Mouse (Mus musculus) urinary bladder, postnatal 10 days (tissue): ENCODE measurements around the gene Mad1l1.

Experiments
- DNase-seq: peaks from one replicate; pipeline ENCODE4 v3.0.0; 2022; ENCODE audit warnings: low spot score

The Mad1l1 gene

DNA sequence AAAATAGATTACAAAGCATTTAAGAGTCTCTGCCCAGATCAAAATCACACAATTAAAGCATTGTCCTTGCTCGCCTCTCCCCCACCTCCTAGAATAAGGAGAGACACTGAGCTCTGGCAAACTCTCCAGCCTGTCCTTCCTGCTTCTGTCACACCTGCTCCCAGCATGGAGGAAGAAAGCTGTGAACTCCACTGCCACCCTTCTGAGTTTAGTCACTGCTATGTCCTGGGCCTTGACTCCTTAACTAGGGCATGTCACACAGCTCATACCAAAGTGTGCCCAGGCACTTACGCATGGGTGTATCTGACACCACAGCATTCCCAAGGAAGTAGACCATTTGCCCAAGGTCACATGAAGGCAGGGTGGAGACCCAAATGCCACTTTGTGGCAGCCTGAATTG is 275.9 kb downstream of the Mad1l1 start:
- no peak for DNase-seq

DNA sequence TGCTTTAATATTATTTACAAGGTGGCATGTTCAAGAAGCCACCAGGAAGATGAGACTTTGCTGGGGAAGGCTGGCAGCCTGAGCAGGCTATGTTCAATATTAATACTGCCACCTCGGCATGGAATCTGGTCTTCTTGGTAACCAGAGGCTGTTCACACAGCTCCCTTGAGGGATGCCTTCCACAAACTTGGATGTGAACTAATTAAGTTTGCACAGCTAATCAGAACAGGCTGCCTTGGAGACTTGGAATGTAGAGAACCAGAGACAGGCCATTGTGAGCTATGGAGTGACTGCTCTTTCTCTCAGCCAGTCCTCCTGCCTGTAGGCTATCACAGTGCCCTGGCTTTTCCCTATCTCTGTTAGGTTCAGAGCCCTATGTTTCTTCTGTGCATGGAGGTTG is 278.4 kb downstream of the Mad1l1 start:
- DNase-seq: no peak

DNA sequence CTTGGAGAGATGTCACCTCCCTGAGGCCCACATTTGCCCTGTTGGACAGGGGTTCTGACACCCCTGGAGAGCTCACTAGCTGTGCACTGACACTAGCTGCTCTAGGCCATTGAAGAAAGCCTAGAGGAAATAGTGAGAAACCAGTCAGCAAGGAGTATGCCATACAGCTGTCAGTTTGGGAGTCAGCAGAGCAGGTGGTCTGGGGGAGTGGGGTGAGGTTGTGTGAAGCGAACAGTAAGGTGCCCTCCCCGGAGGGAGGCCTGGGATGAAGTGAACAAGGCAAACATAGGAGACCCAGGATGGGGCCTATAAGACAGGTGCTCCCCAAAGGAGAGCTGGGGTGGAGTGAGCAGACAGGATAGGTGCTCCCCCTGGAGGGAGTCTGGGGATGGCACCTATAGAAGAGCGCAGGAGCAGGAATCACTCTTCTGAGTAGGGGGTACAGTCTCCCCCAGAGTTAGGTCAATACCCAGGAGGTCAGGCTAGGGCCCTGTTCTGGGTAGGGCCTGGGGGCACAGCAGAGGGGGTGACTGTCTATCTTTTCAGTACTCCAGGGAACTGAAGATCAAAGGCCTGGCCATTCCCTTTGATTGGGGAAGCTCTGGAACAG is 279.2 kb downstream of the Mad1l1 start:
- DNase-seq: no peak

DNA sequence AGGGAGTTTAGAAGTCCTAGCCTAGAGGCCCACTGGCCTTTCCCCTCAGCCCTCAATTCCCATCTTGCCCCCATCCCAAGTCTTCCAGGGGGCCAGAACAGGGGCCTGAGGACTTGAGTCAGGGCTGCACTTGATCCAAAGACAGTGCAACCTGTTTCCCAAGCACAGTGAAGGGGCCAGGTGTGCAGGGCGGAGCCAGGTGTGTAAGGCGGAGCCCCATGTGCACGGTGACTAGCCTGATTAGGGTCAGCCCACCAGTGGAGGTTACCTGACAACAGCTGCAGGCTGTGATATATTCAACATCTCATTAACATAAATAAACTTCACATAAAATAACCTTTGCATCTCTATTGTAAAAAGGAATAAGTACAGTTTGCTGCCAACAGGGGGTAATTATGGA is 280.3 kb downstream of the Mad1l1 start:
- DNase-seq: no peak

DNA sequence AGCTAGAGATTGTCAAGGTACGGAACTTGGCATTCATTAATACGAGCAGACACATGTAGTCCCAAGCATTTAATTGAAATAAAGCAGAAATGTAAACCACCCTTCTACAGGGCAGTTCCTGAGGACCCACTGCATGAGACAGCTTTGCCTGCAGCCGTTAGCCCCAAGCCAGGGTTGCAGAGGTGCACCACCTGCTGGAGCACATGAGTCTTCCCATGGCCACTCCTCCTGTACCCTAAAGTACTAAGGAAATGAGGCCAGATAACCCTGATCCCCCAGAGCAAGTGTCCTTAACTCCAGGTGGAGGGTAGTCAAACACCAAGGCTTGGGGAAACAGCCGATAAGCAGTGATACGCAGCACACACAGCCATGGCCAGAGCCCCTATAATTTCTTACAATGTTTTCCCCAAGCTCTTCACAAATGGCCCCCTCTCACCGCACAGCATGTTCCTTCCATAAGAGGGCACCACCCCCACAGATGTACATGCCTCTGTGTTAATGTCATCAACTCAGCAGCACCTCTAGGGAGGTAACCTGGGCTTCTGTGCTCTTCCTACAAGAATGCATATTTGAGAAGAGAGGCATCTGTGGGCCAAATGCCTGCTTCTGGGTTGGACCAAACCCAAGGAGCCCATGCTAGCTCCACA is 283.6 kb downstream of the Mad1l1 start:
- no peak for DNase-seq

DNA sequence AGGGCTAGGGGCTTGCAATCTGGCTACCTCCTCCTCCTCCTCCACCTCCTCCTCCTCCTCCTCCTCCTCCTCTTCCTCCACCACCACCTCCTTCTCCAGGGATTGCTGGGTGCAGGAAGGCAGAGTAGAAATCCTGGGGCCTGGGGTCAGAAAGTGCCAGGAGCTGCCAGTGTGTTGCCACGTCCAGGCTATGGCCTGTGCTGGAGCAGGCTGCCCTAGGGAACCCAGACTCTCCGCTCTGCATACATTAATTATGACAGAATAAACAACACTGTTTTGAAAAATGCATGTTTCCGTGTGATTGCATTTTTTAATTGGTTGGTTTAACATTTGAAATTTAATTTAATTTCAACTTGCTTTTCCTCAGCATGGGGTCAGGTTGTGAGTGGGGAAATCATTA is 285.7 kb downstream of the Mad1l1 start:
- no peak for DNase-seq

DNA sequence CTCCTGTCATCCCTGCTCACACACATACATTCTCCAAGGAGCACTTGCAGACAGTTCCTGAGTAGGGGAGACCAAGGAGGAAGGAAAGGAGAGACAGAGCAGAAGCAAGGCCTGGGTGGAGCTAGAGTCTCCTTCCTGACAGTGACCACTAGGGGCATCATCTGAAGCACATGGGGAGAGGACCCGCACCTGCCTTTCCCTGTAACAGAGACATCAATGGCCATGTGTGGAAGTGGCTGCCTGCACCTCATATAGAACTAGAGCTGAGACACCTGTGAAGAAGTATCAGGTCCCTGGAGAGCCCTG is 286.4 kb downstream of the Mad1l1 start:
- no peak for DNase-seq

DNA sequence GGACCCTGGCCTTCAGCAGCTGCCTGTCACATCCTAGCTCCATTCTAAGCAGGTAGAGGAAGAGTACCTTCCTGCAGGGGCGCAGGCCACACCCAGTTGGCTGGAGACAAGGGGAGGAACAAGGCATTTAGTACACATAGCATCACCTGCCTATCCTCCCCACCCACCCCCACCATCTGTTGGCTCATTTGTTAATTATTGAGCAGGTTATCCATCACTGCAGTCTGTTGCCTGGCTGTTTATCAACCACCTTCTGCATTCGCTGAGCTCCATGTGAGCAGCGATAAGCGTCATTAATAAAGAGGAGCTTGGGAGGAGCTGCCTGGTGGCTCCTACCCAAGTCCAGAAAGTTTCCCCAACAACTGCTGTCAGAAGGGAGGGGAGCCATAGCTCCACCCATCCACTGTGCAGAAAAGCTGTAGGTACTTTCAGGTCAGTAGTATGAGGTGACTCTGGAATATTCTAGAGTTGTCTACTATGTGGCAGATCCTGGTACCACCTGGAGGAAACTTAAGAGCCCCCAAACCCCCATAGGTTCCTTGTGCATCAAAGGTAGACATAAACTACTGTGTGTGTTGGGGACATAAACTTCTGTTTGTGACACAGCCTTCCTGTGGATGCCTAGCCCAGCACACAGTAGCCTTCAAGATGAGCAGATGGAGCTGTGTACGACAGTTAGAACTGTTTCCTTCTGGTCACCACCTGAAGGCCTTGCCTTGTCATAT is 286.9 kb downstream of the Mad1l1 start:
- DNase-seq: no peak

DNA sequence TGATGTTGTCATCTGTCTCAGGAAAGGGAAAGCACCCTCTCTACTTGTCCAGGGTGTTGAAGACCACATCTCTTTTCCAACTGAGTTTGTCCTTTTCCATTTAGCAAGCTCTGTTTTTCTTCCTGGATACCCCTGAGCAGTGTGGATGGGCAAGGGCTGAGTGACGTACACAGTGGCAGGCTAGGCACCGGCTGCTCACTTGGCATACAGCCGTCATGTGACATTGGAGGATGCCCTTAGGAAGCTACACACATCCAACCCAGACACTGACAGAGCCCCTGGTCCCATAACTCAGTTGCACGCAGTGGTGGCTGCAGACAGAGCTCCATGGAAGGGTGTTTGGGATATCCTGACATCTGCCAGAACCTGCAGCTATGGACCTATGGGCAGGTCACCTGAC is 295.0 kb downstream of the Mad1l1 start:
- DNase-seq: no peak

DNA sequence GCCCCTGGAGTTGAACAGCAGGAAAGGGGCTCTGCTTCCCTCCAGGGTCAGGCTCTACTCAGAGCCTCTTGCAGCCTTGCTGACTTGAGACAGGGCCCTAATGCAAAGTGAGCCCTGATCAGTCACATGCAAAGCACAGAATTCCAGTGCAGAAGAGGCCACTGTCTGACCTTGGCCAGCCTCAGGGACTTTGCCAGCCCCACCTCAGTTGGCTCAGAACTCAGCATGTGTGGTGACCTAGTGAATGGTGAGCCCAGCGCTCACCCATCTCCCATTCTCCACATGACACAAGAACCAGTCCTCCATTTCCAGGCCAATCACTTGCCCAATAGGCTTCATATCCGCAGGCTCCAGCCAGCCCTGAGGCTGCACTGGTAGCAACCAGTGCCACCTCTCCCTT is 296.1 kb downstream of the Mad1l1 start:
- no peak for DNase-seq

DNA sequence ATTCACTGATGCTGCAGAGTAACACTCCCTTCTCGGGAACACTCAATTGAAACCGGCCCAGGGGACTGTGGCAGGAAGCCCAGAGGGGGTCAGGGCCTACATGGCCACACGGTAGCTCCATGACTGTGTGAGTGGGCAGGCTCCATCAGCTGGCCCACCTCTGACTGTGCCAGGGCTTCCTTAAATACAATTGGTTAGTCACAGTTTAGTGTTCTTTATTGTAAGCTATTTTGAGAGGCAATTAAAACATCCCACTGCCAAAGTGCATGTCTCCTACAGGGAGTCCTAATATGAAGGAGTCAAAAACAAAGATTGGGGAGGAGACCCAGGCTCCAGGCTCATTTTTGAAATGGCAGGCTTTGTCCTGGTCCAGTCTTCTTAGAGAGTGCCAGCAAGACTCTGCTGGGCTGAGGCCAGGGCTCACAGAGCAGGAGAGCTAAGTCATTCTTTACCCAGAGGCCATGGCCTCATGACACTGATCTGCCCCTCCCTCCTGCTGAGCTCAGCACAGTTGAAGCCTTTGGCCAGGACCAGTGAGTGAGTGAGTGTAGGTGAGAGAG is 297.3 kb downstream of the Mad1l1 start:
- no peak for DNase-seq

DNA sequence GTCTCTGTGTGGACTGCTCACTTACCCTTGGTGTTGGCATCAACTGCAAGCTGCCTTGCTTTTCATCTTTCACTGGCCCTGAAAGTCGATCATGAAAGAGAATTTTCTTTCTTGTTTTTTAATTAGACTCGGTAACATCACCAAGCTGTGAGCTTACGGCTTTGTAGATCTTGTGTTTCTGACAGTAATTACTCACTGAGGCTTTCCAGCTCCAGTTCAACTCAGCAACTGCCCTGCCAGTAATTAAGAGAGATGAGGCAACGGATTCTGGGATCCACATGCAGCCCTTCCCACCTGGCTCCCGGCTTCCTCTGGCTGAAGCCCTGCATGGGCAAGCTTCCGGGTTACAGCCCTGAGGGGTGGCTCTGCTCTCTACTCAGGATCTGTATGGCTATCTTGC is 298.5 kb downstream of the Mad1l1 start:
- DNase-seq: no peak

DNA sequence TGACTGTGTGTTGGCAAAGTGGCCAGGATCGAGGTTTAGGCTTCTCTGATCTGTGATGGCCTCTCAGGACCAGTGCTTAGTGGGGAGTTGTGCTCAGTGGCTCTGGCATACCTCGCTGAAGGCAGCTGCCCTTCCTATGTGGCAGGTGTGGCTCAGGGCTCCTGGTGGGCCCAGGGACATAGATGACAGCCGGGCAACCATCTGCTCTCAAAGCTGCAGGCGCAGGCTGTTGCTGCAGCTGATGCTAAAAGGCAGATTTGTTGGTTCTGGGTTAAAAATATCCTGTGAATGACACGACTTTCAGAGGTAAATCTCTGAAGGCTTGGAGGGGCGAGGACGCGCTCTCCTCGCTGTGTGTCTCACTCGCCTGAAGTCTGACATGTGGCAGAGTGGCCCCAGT is 299.6 kb downstream of the Mad1l1 start:
- DNase-seq: no peak

DNA sequence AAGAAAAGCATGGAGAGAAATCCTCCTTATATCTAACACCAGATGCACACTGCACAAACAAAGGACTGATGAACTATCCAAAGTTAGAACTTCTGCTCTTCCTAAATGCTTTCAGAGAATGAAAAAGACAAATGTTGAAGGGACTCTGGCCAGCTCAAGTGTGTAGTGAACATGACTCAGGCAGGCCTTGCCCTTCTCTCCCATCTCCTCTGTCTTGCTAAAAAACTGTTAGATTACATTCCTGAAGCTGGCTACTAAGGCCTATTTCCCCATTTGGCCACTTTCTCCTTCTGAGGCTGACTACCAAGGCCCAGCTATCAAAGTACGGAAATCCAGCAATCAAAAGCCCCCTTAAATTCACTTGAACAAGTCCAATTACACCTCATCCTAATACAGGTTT is 301.7 kb downstream of the Mad1l1 start:
- no peak for DNase-seq

DNA sequence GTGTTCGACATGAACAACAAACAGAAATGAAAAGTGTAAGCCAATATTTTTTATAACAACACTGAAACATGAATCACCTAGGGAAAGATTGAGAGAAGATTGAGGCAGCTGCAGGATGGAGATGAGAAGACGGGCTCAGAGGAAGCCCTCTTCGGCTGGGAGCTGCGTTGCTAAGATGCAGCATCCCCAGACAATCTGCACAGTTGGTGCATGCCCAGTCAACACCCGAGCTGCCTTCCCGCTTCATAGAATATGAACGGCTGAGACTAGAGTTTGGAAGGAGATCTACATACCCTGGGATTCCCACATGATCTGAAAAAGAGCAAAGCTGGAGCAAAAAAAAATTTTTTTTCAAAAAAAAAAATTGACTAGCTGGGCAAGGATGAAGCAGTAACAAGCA is 302.6 kb downstream of the Mad1l1 start:
- DNase-seq: no peak

DNA sequence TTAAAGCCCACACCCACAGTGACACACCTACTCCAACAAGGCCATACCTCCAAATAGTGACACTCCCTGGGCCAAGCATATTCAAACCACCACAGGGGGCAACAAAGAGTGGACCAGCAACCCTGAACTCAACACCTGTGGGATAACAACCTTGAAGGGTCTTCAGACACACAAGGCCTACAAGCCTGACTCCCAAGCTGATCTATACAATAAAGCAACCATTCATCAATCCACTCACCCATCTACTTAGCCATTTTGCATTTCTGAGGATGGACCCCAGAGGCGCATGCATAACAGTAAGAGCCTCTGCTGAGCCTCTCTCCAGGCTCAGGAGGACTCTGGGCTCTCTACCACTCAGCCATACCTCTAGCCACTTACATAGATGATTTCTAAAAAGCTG is 304.5 kb downstream of the Mad1l1 start:
- no peak for DNase-seq

DNA sequence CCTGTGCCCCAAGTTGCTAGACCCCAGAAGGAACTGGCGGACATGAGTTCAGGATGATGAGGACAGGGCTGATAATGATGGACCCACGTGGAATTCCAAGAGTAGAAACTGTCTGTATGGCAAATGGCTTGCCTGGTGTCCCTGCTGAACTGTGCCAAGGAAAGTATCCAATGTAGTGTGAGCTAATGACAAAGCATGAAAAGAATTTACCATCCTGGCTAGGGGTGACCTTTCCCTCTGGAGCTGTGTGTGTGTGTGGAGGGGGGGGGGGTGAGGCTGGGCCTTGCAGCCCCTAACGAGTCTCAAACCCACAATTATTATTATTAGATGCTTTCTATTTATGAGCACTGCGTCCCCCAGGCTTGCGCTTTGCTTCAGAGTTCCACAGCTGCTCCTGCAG is 307.7 kb downstream of the Mad1l1 start:
- no peak for DNase-seq

DNA sequence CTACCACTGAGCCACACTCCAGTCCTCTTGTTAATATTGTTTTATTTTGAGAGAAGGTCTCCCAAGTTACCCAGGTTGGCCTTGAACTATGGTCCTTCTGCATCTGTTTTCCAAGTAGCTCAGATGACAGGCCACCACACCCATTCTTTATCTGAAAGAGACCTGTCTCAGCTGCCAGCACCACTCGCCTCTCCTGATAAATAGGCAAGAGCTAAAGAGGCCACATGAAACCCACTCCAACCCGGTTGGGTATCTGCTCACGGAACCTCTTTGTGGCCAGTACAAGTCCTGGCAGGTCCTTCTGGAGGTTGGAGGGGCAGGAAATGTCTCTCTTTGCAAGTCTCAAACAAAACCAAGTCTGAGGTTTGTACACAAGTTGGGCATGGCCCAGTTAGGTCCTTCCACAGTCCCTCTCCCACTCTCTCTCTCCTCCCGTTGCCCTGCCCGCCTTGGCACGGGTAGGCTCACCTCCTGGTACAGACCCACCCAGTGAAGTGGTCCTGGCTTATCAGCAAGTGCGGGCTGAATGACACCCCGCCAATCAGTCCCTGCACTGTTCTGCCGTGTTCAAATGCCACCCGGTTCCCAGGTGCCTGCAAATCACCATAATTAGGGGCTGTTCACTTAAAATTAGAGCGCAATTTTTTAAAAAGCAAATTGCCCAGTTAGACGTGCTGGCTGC is 308.9 kb downstream of the Mad1l1 start:
- DNase-seq: no peak

DNA sequence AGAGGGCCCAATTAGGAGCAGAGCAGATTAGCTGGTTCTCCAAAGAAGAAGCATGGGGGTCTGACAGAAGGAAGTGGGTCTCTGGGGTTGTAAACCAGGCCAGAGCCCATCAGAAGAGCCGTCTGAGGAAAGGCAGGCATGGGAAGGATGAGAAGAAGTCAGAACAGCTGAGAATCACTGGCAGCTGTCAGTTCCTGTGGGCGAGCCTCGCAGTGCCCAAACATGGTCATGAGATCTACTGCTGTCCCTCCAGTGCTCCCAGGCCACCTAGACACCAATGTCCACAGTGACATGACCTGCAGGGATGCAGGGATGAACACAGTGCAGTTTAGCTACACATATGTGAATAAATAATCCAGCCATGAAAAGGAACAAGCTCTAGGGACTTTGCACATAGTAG is 310.9 kb downstream of the Mad1l1 start:
- DNase-seq: no peak

DNA sequence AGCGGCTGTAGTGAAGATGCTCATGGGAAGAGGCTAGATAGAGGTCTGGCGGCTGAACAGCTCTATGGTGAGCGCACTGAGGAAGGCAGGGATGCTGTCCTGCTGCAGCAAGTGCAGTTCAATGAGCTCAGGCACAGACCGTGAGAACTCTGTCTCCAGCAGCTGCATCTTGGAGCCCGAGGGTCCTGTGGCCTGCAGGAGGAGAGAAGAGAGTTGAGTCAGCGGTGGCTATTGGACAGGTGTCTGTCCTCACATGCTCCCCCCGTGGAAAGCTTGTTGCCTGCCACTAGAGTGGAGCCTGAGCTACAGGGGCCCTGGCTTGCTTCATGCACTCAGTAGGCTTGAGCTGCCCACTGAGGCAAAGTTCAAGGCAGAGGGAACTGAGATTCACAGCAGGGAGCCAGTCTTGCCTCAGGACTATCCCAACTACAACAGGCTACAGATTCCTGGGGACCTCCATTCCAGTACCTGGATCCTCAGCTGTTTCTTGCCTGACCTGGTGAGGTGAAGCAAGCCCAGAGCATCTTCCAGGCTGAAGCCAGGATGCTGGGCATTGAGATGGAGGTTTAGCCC is 312.2 kb downstream of the Mad1l1 start:
- no peak for DNase-seq

DNA sequence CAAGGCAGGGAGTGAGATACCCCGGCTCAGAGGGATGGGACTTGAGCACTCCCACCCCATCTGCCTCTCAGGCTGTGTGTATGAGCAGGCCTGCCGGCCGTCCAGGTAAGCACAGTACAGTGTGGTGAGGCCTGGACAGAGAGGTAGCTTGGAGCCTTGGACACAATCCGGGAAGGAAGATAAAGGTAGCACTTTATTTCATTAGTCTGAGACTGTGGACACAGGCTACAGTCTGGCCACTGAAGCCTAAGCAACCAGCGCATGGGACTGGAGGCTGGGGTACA is 312.9 kb downstream of the Mad1l1 start:
- no peak for DNase-seq

DNA sequence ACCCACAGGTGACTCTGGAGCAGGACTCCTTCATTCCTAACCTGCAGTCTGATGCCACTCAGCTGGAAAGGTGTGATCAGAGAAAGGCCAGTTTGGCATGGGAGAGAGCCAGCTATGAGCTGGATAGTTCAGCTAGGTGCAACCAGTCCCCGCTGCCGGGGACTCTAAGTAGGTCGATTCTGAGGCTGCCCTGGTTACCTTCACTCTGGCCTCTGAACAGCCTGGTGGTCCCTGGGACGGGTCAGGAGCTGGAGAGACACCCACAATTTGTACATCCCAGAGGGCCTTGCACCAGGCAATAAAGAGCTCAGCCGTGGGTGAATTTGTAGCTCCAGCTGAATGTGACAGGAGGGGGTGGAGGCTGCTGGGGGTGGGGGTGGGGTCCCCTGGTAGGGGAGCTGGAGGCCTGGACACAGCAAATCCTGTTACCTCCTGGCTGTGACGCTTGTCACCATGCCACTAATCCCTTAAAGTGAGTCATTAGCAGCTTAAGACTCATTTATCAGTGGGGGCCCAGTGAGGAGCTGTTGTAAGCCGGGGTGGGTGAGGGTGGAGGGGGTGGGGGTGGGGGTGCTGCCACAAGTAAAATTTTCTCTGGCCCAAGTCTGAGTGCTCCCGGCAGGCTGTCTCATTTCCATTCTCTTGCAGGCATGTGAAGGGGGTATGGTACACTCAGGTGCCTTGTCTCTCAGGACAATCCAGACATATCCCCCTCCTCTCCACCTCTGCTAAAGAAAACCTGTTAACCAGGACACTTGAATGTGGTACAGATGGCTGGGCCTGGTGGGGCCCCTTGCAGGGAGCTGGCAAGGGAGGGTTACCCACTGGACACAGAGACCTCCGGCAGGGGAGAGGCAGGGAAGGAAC is 313.5 kb downstream of the Mad1l1 start:
- DNase-seq: no peak
